Mouse (Mus musculus): Measurements from ENCODE around the gene Mfsd4a. TPM values are rescaled to one million over a fixed set of nuclear protein-coding genes. Genes with fewer than 3 reads are reported as not detected.

Gene Mfsd4a
- polyA plus RNA-seq, 1 experiment, result not detected

GRCm38 (mm10) chr1:132040201-132040621 lies 27.7 kb downstream of the Mfsd4a start:
- no peak overlapping the region for H3K4me3 ChIP-seq (replicated peaks; ENCODE audit: control insufficient read depth, low read depth, low read length)
- TF ChIP-seq CTCF (IDR thresholded peaks at IDR 0.05; ENCODE audit: control insufficient read depth, insufficient read depth, low read length), result no peak
- 83% methylated on average over 9 of the region's 9 CpGs for WGBS

DNA sequence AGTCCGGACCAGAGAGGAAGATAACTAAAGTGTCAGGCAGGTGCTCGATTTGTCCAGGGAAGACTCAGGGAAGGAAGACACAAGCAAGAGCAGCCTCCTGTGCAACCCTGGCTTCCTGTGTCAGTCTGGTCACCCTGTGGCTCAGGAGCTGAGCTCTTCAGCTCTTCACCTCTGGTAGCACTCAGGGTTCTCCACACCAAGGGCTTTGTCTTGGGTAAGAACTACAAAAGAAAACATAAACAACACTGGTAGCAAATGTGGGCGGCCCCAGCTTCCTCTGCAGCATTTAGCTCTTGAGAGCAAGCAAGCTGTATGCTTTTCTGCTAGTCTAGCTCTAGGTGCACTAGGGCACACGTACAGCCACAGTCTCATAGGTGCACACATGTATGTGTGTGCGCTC lies 29.1 kb downstream of the Mfsd4a start:
- Histone ChIP-seq H3K27ac (ENCODE audit: control insufficient read depth, insufficient read depth, low read depth, low read length, poor library complexity) (no peak overlapping the region), H3K4me1 (ENCODE audit: control insufficient read depth, insufficient read depth, low read length) (no peaks in the 10 kb centered on the region), H3K4me3 (replicated peaks; ENCODE audit: control insufficient read depth, low read depth, low read length) (no peak overlapping the region)
- WGBS, result 76% methylated on average over 5 of the region's 5 CpGs
- TF ChIP-seq POLR2A (IDR thresholded peaks at IDR 0.05; ENCODE audit: borderline replicate concordance, control insufficient read depth, low read depth, low read length) (no peak), CTCF (IDR thresholded peaks at IDR 0.05; ENCODE audit: control insufficient read depth, insufficient read depth, low read length) (no peak)

More at GRCm38 (mm10) chr1:132040201-132040621, 27.7 kb downstream of the Mfsd4a start:
- no peak overlapping the region for H3K27ac ChIP-seq (ENCODE audit: control insufficient read depth, insufficient read depth, low read depth, low read length, poor library complexity)
- H3K4me1 ChIP-seq (ENCODE audit: control insufficient read depth, insufficient read depth, low read length), result no peaks in the 10 kb centered on the region

- 92% methylated on average over 3 of the region's 3 CpGs for WGBS
- Histone ChIP-seq H3K27ac (ENCODE audit: control insufficient read depth, insufficient read depth, low read depth, low read length, poor library complexity) (no peak overlapping the region), H3K4me1 (ENCODE audit: control insufficient read depth, insufficient read depth, low read length) (no peaks in the 10 kb centered on the region), H3K4me3 (replicated peaks; ENCODE audit: control insufficient read depth, low read depth, low read length) (no peak overlapping the region)
- TF ChIP-seq CTCF (IDR thresholded peaks at IDR 0.05; ENCODE audit: control insufficient read depth, insufficient read depth, low read length) (no peak), POLR2A (IDR thresholded peaks at IDR 0.05; ENCODE audit: borderline replicate concordance, control insufficient read depth, low read depth, low read length) (no peak)
Measured at GRCm38 (mm10) chr1:132037746-132038145, 30.1 kb downstream of the Mfsd4a start.

DNA sequence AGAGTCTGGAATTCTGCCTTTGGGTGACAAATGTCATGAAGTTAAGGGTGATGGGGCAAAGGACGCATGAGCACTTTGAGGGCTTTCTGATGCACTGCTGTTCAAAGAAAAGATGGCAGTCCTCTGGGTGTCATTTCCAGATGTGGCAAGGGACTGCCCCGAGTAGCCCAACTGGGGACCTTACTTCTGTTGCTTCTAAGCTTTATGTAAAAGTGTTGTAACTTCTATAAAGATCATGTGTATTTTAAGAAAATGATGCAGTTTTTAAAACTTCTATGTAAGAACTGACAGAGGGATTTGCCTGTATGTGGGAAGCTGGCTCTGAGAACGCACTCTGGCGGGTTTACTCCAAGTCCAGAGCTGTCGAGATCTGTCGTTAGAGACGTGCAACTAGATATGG lies 35.7 kb downstream of the Mfsd4a start:
- 87% methylated on average over 7 of the region's 7 CpGs for WGBS
- Histone ChIP-seq H3K27ac (ENCODE audit: control insufficient read depth, insufficient read depth, low read depth, low read length, poor library complexity) (no peak overlapping the region), H3K4me1 (ENCODE audit: control insufficient read depth, insufficient read depth, low read length) (peaks cover 1% of the 10 kb centered on the region; the same call in 1 of the 2 replicates), H3K4me3 (replicated peaks; ENCODE audit: control insufficient read depth, low read depth, low read length) (no peak overlapping the region)
- TF ChIP-seq POLR2A (IDR thresholded peaks at IDR 0.05; ENCODE audit: borderline replicate concordance, control insufficient read depth, low read depth, low read length), result no peak
- no peak for TF ChIP-seq CTCF (IDR thresholded peaks at IDR 0.05; ENCODE audit: control insufficient read depth, insufficient read depth, low read length)

DNA sequence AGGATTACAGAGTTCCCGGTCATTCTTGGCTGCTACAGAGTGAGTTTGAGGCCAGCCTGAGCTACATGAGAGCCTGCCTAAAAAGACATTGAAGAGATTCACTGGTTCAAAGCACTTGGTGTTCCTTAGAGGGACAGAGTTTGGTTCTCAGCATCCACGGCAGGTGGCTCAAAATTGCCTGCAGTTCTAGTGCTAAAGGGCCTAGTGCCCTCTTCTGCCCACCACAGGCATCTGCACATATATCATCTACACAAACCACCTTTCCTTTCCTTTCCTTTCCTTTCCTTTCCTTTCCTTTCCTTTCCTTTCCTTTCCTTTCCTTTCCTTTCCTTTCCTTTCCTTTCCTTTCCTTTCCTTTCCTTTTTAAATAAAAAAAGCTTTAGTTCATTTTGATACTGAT lies 37.3 kb downstream of the Mfsd4a start:
- H3K4me3 ChIP-seq (replicated peaks; ENCODE audit: control insufficient read depth, low read depth, low read length), result no peak overlapping the region
- WGBS, result 66% methylated on average over 2 of the region's 2 CpGs
- TF ChIP-seq POLR2A (IDR thresholded peaks at IDR 0.05; ENCODE audit: borderline replicate concordance, control insufficient read depth, low read depth, low read length) (no peak), CTCF (IDR thresholded peaks at IDR 0.05; ENCODE audit: control insufficient read depth, insufficient read depth, low read length) (peak; percentile 57)
- no peak overlapping the region for H3K27ac ChIP-seq (ENCODE audit: control insufficient read depth, insufficient read depth, low read depth, low read length, poor library complexity)
- H3K4me1 ChIP-seq (ENCODE audit: control insufficient read depth, insufficient read depth, low read length), result peaks cover 1% of the 10 kb centered on the region

DNA sequence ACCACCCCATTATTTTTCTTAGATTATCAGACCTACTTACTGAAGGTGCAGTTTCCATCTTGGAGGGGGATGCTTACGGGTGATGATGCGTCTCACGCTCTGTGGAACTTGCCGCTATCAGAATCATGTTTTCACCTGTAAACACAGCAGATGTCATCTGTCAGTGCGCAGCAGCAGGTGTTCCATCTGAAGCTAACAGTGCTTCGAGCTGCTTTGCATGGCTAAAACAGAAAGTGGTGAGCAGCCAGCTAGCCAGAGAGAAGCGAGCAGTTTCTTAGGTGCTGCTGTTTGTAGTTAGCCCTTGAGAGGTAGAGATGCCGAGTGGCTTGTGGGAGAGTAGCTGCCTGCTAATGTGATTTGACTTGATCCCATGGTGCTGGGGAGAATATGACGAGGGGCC lies 39.4 kb downstream of the Mfsd4a start:
- no peak overlapping the region for H3K27ac ChIP-seq (ENCODE audit: control insufficient read depth, insufficient read depth, low read depth, low read length, poor library complexity)
- no peak for TF ChIP-seq POLR2A (IDR thresholded peaks at IDR 0.05; ENCODE audit: borderline replicate concordance, control insufficient read depth, low read depth, low read length)
- TF ChIP-seq CTCF (IDR thresholded peaks at IDR 0.05; ENCODE audit: control insufficient read depth, insufficient read depth, low read length), result no peak
- 91% methylated on average over 9 of the region's 9 CpGs for WGBS
- H3K4me3 ChIP-seq (replicated peaks; ENCODE audit: control insufficient read depth, low read depth, low read length), result no peak overlapping the region
- H3K4me1 ChIP-seq (ENCODE audit: control insufficient read depth, insufficient read depth, low read length), result peaks cover 1% of the 10 kb centered on the region

DNA sequence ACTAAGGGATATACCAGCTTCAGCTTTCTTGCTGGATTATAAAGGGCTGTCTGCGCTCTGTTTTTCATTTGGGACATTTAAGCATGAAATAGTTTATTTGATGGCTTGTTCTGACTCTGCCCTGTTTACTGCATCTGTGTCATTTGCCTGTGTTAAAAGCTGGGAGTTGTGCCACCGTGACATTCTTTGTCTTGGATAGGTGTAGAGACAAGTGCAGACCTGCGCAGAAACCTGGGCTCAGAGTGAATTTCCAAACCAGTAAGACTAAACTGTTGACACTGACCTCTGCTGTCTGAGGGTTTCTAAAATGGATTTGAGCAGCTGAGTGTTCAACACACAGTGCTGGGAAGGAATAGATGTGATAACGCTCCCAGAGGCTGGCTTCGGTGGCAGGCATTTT lies 39.9 kb downstream of the Mfsd4a start:
- TF ChIP-seq POLR2A (IDR thresholded peaks at IDR 0.05; ENCODE audit: borderline replicate concordance, control insufficient read depth, low read depth, low read length), result no peak
- TF ChIP-seq CTCF (IDR thresholded peaks at IDR 0.05; ENCODE audit: control insufficient read depth, insufficient read depth, low read length), result no peak
- 91% methylated on average over 5 of the region's 5 CpGs for WGBS
- Histone ChIP-seq H3K4me3 (replicated peaks; ENCODE audit: control insufficient read depth, low read depth, low read length) (no peak overlapping the region), H3K4me1 (ENCODE audit: control insufficient read depth, insufficient read depth, low read length) (peaks cover 1% of the 10 kb centered on the region), H3K27ac (ENCODE audit: control insufficient read depth, insufficient read depth, low read depth, low read length, poor library complexity) (no peak overlapping the region)

GRCm38 (mm10) chr1:132026925-132027646 lies 40.8 kb downstream of the Mfsd4a start:
- TF ChIP-seq POLR2A (IDR thresholded peaks at IDR 0.05; ENCODE audit: borderline replicate concordance, control insufficient read depth, low read depth, low read length) (no peak), CTCF (IDR thresholded peaks at IDR 0.05; ENCODE audit: control insufficient read depth, insufficient read depth, low read length) (no peak)
- Histone ChIP-seq H3K4me1 (ENCODE audit: control insufficient read depth, insufficient read depth, low read length) (peaks cover 1% of the 10 kb centered on the region), H3K27ac (ENCODE audit: control insufficient read depth, insufficient read depth, low read depth, low read length, poor library complexity) (peak overlapping the region; percentile 91), H3K4me3 (replicated peaks; ENCODE audit: control insufficient read depth, low read depth, low read length) (no peak overlapping the region)
- 68% methylated on average over 11 of the region's 11 CpGs for WGBS

GRCm38 (mm10) chr1:132022107-132022506 lies 45.8 kb downstream of the Mfsd4a start:
- H3K4me3 ChIP-seq (replicated peaks; ENCODE audit: control insufficient read depth, low read depth, low read length), result no peak overlapping the region
- H3K27ac ChIP-seq (ENCODE audit: control insufficient read depth, insufficient read depth, low read depth, low read length, poor library complexity), result no peak overlapping the region
- TF ChIP-seq POLR2A (IDR thresholded peaks at IDR 0.05; ENCODE audit: borderline replicate concordance, control insufficient read depth, low read depth, low read length) (no peak), CTCF (IDR thresholded peaks at IDR 0.05; ENCODE audit: control insufficient read depth, insufficient read depth, low read length) (no peak)
- H3K4me1 ChIP-seq (ENCODE audit: control insufficient read depth, insufficient read depth, low read length), result no peaks in the 10 kb centered on the region; the same call in 1 of the 2 replicates
- 85% methylated on average over 3 of the region's 3 CpGs for WGBS
